In genomic region chr11:101230991-101231871, GRCm38 (mm10) we compare ENCODE assay signal across 9 mouse cellular contexts. TPM values are rescaled to one million over a fixed set of nuclear protein-coding genes. Genes with fewer than 3 reads are reported as not detected.
DNase-seq lines count a peak whose midpoint lies in the region; ATAC-seq and TF ChIP-seq lines count a peak whose summit lies in the region.
"Had no signal": no experiment of that assay in that cellular context is flagged by ENCODE, and none has a peak within 500 bp of the region (broad histone marks: within the 10 kb centered on the region; RNA-seq: fewer than 3 reads in every experiment).

No protein-coding gene starts in this region.

- DNase-seq in ES-E14 (ENCODE audit: low read depth, low spot score) = no peak
- DNase-seq in adrenal gland, postnatal 14 days = peak; percentile 71
- DNase-seq in gastrocnemius, adult 2 months = peak; percentile 86
- DNase-seq in hindbrain, embryonic 14.5 days (ENCODE audit: low spot score) = no peak
- DNase-seq in midbrain, postnatal 0 days (ENCODE audit: low spot score) = peak; percentile 28
- no peak for DNase-seq in right cerebral cortex, adult 18-20 months
- DNase-seq in frontal cortex, postnatal 36 days (ENCODE audit: low spot score in 2 of 2) = no peak

- peaks cover 15 to 30% of the 10 kb centered on the region in 2 experiments for H3K4me1 ChIP-seq in ES-E14 (ENCODE audit: control insufficient read depth in 2 of 2, insufficient read depth in 2 of 2, low read length in 2 of 2, poor library complexity in 1 of 2)
- H3K4me1 ChIP-seq in hindbrain, embryonic 14.5 days (replicated peaks; ENCODE audit: control insufficient read depth, insufficient read depth, low read length) = no peaks in the 10 kb centered on the region
- peaks cover 34% of the 10 kb centered on the region for H3K4me1 ChIP-seq in limb, embryonic 15.5 days
- no peaks in the 10 kb centered on the region for H3K4me1 ChIP-seq in midbrain, postnatal 0 days (ENCODE audit: insufficient read depth, low read length)

- in situ Hi-C loops in ES-E14 (cut with MboI; ENCODE audit: low sequenced_read_pairs in 2 of 2, unreplicated experiment in 2 of 2) = no loop called here

- H3K9ac ChIP-seq in ES-E14 (ENCODE audit: insufficient read depth, low read depth, low read length, poor library complexity, severe bottlenecking) = peak overlapping the region; percentile 40; the same call in 1 of the 2 replicates
- no peak overlapping the region for H3K9ac ChIP-seq in hindbrain, embryonic 14.5 days
- no peak overlapping the region for H3K9ac ChIP-seq in limb, embryonic 15.5 days
- no peak overlapping the region for H3K9ac ChIP-seq in midbrain, postnatal 0 days (replicated peaks; ENCODE audit: low read length, poor library complexity, severe bottlenecking)
- H3K9ac ChIP-seq: midbrain, embryonic 12.5 days had no signal

- whole genome bisulfite sequencing in hindbrain, embryonic 14.5 days = 17% methylated on average over 18 of the region's 18 CpGs
- 7% methylated on average over 18 of the region's 18 CpGs for WGBS in limb, embryonic 15.5 days
- 15% methylated on average over 18 of the region's 18 CpGs for WGBS in midbrain, postnatal 0 days

- 0 out of 4 replicates have a peak overlapping the region, but pooled peaks of 1 of the 2 experiments have one; percentile 23 for H3K4me3 ChIP-seq in ES-E14 (ENCODE audit: insufficient read depth in 1 of 2, low read depth in 1 of 2, low read length in 2 of 2, poor library complexity in 1 of 2, severe bottlenecking in 1 of 2)
- peak overlapping the region; percentile 67 for H3K4me3 ChIP-seq in gastrocnemius, adult 2 months
- H3K4me3 ChIP-seq in hindbrain, embryonic 14.5 days (replicated peaks; ENCODE audit: low read length) = 0 out of 2 replicates have a peak overlapping the region, but pooled peaks have one; percentile 1
- H3K4me3 ChIP-seq in limb, embryonic 15.5 days = peak overlapping the region; percentile 19
- H3K4me3 ChIP-seq in midbrain, postnatal 0 days (ENCODE audit: low read depth, low read length) = no peak overlapping the region
- H3K4me3 ChIP-seq: midbrain, embryonic 12.5 days had no signal

- no peaks in the 10 kb centered on the region for H3K27me3 ChIP-seq in hindbrain, embryonic 14.5 days (ENCODE audit: control insufficient read depth, insufficient read depth, low read length)
- H3K27me3 ChIP-seq in limb, embryonic 15.5 days = no peaks in the 10 kb centered on the region
- H3K27me3 ChIP-seq in midbrain, postnatal 0 days (ENCODE audit: insufficient read depth, low read length) = no peaks in the 10 kb centered on the region

- no peak; the same call in 1 of the 2 replicates for ATAC-seq in hindbrain, embryonic 14.5 days (ENCODE audit: low FRiP score)
- ATAC-seq in limb, embryonic 15.5 days (ENCODE audit: insufficient number of reproducible peaks, low FRiP score, low TSS enrichment, low read depth) = no peak
- ATAC-seq in midbrain, postnatal 0 days (ENCODE audit: low FRiP score) = no peak

- peak overlapping the region; percentile 28; the same call in 1 of the 2 replicates for H3K27ac ChIP-seq in ES-E14 (ENCODE audit: insufficient read depth, low read depth, low read length, poor library complexity, severe bottlenecking)
- peak overlapping the region; percentile 90 for H3K27ac ChIP-seq in gastrocnemius, adult 2 months
- peak overlapping the region; percentile 72 for H3K27ac ChIP-seq in hindbrain, embryonic 14.5 days
- H3K27ac ChIP-seq in limb, embryonic 15.5 days = peak overlapping the region; percentile 78
- H3K27ac ChIP-seq in midbrain, postnatal 0 days (ENCODE audit: low read depth, low read length) = 0 out of 2 replicates have a peak overlapping the region, but pooled peaks have one; percentile 32
- H3K27ac ChIP-seq: midbrain, embryonic 12.5 days had no signal

- peak overlapping the region; percentile 23 for H3K4me2 ChIP-seq in hindbrain, embryonic 14.5 days (replicated peaks)
- H3K4me2 ChIP-seq in limb, embryonic 15.5 days = peak overlapping the region; percentile 37
- peak overlapping the region; percentile 5; the same call in 1 of the 2 replicates for H3K4me2 ChIP-seq in midbrain, postnatal 0 days (ENCODE audit: low read depth, low read length, poor library complexity, severe bottlenecking)
- H3K4me2 ChIP-seq: midbrain, embryonic 12.5 days had no signal

- intact Hi-C loops in gastrocnemius, adult 2 months (cut with DNase I) = loop anchor here (1.0 kb wide), 1 partner anchor 15 kb away; the partner anchor contains the start of gene Ramp2

- no peaks in the 10 kb centered on the region for H3K36me3 ChIP-seq in ES-E14 (ENCODE audit: control insufficient read depth, insufficient read depth, low read length, poor library complexity, severe bottlenecking)
- H3K36me3 ChIP-seq in hindbrain, embryonic 14.5 days (replicated peaks; ENCODE audit: control insufficient read depth, insufficient read depth) = no peaks in the 10 kb centered on the region
- no peaks in the 10 kb centered on the region for H3K36me3 ChIP-seq in limb, embryonic 15.5 days
- no peaks in the 10 kb centered on the region for H3K36me3 ChIP-seq in midbrain, postnatal 0 days (ENCODE audit: insufficient read depth, low read length)
- H3K36me3 ChIP-seq: midbrain, embryonic 12.5 days had no signal

- no peak for TF ChIP-seq CTCF in gastrocnemius, adult 2 months (IDR thresholded peaks at IDR 0.05)
- TF ChIP-seq CTCF in midbrain, postnatal 0 days (IDR thresholded peaks at IDR 0.05) = no peak

- no peaks in the 10 kb centered on the region for H3K9me3 ChIP-seq in ES-E14 (ENCODE audit: control insufficient read depth, insufficient read depth, low read depth, low read length)
- H3K9me3 ChIP-seq in hindbrain, embryonic 14.5 days (ENCODE audit: control insufficient read depth, low read length) = no peaks in the 10 kb centered on the region
- H3K9me3 ChIP-seq in limb, embryonic 15.5 days = no peaks in the 10 kb centered on the region
- no peaks in the 10 kb centered on the region for H3K9me3 ChIP-seq in midbrain, postnatal 0 days (ENCODE audit: low read length)
- H3K9me3 ChIP-seq: midbrain, embryonic 12.5 days had no signal

TF ChIP-seq in ES-E14, 5 proteins besides CTCF, POLR2A, EP300 and RAD21:
- TF ChIP-seq MAFK (IDR thresholded peaks at IDR 0.05; ENCODE audit: insufficient read depth, low read depth, low read length) (no peak), ZNF384 (IDR thresholded peaks at IDR 0.05; ENCODE audit: low read depth, low read length) (no peak), CHD2 (IDR thresholded peaks at IDR 0.05; ENCODE audit: low read depth, low read length) (no peak), HCFC1 (IDR thresholded peaks at IDR 0.05; ENCODE audit: borderline replicate concordance, insufficient read depth, low read length) (no peak)

RNA-seq across cellular contexts. Expression of gene Ezh1, which starts 5.0 kb away (rescaled TPM):
- 18.3 and 18.9 TPM in 2 replicates for total RNA-seq in ES-E14 (2012; rRNA removed)
- 28.8 and 37.7 TPM in 2 replicates for total RNA-seq in adrenal gland, postnatal 14 days (2021)
- 10 to 100 TPM; 25.9 to 26.3 TPM for total RNA-seq in gastrocnemius, adult 2 months (2021)
- polyA plus RNA-seq in hindbrain, embryonic 14.5 days (2014; fragmentation: Nextera tagmentation; extraction: Ambion mirVana) = 26.9 and 37.2 TPM in 2 replicates
- 15.6 and 17.6 TPM in 2 replicates for polyA plus RNA-seq in limb, embryonic 15.5 days (2015; fragmentation: Nextera tagmentation; extraction: Ambion mirVana)
- total RNA-seq in midbrain, postnatal 0 days (2014; rRNA removed) = 26.5 and 40.0 TPM in 2 replicates
- 25.4 and 25.9 TPM in 2 replicates for polyA plus RNA-seq in midbrain, postnatal 0 days (2015; fragmentation: Nextera tagmentation; extraction: Ambion mirVana)

RNA-seq across cellular contexts. Expression of gene Ramp2, which starts 14.6 kb away (rescaled TPM):
- 4.0 and 5.6 TPM in 2 replicates for total RNA-seq in ES-E14 (2012; rRNA removed)
- total RNA-seq in adrenal gland, postnatal 14 days (2021) = 107 and 145 TPM in 2 replicates
- 10 to 100 TPM; 34.8 to 37.0 TPM for total RNA-seq in gastrocnemius, adult 2 months (2021)
- 102 and 117 TPM in 2 replicates for polyA plus RNA-seq in hindbrain, embryonic 14.5 days (2014; fragmentation: Nextera tagmentation; extraction: Ambion mirVana)
- 99.6 and 110 TPM in 2 replicates for polyA plus RNA-seq in limb, embryonic 15.5 days (2015; fragmentation: Nextera tagmentation; extraction: Ambion mirVana)
- total RNA-seq in midbrain, postnatal 0 days (2014; rRNA removed) = 55.0 and 67.5 TPM in 2 replicates
- 95.3 and 103 TPM in 2 replicates for polyA plus RNA-seq in midbrain, postnatal 0 days (2015; fragmentation: Nextera tagmentation; extraction: Ambion mirVana)

RNA-seq across cellular contexts. Expression of gene Vps25, which starts 22.3 kb away (rescaled TPM):
- 105 and 135 TPM in 2 replicates for total RNA-seq in ES-E14 (2012; rRNA removed)
- 116 and 120 TPM in 2 replicates for total RNA-seq in adrenal gland, postnatal 14 days (2021)
- total RNA-seq in gastrocnemius, adult 2 months (2021) = 10 to 100 TPM; 40.2 to 53.4 TPM
- polyA plus RNA-seq in hindbrain, embryonic 14.5 days (2014; fragmentation: Nextera tagmentation; extraction: Ambion mirVana) = 122 and 133 TPM in 2 replicates
- 112 and 120 TPM in 2 replicates for polyA plus RNA-seq in limb, embryonic 15.5 days (2015; fragmentation: Nextera tagmentation; extraction: Ambion mirVana)
- total RNA-seq in midbrain, postnatal 0 days (2014; rRNA removed) = 77.3 and 82.3 TPM in 2 replicates
- 130 and 144 TPM in 2 replicates for polyA plus RNA-seq in midbrain, postnatal 0 days (2015; fragmentation: Nextera tagmentation; extraction: Ambion mirVana)

RNA-seq across cellular contexts. Expression of gene Wnk4, which starts 29.1 kb away (rescaled TPM):
- 0.49 and 1.1 TPM in 2 replicates for total RNA-seq in ES-E14 (2012; rRNA removed)
- total RNA-seq in adrenal gland, postnatal 14 days (2021) = 3.4 and 3.6 TPM in 2 replicates
- under 1 TPM; 0.08 to 0.22 TPM for total RNA-seq in gastrocnemius, adult 2 months (2021)
- 5.3 and 6.0 TPM in 2 replicates for polyA plus RNA-seq in hindbrain, embryonic 14.5 days (2014; fragmentation: Nextera tagmentation; extraction: Ambion mirVana)
- 7.9 and 9.9 TPM in 2 replicates for polyA plus RNA-seq in limb, embryonic 15.5 days (2015; fragmentation: Nextera tagmentation; extraction: Ambion mirVana)
- 4.2 and 8.1 TPM in 2 replicates for total RNA-seq in midbrain, postnatal 0 days (2014; rRNA removed)
- 7.5 and 9.2 TPM in 2 replicates for polyA plus RNA-seq in midbrain, postnatal 0 days (2015; fragmentation: Nextera tagmentation; extraction: Ambion mirVana)

RNA-seq across cellular contexts. Expression of gene Cntd1, which starts 47.6 kb away (rescaled TPM):
- 2.1 and 2.4 TPM in 2 replicates for total RNA-seq in ES-E14 (2012; rRNA removed)
- 0.44 and 0.86 TPM in 2 replicates for total RNA-seq in adrenal gland, postnatal 14 days (2021)
- under 1 TPM; 0.20 to 0.36 TPM for total RNA-seq in gastrocnemius, adult 2 months (2021)
- 0.42 and 0.91 TPM in 2 replicates for polyA plus RNA-seq in hindbrain, embryonic 14.5 days (2014; fragmentation: Nextera tagmentation; extraction: Ambion mirVana)
- polyA plus RNA-seq in limb, embryonic 15.5 days (2015; fragmentation: Nextera tagmentation; extraction: Ambion mirVana) = 0.70 and 1.3 TPM in 2 replicates
- not detected in 2 replicates for total RNA-seq in midbrain, postnatal 0 days (2014; rRNA removed)
- polyA plus RNA-seq in midbrain, postnatal 0 days (2015; fragmentation: Nextera tagmentation; extraction: Ambion mirVana) = 0.25 and 0.42 TPM in 2 replicates

Comparison
In these comparisons a context has a peak if more than half of its experiments do, and no peak if none do; other contexts are left out.
1. DNase-seq: peak in adrenal gland, postnatal 14 days (single experiment), gastrocnemius, adult 2 months (single experiment) and midbrain, postnatal 0 days (single experiment); none in ES-E14 (single experiment), hindbrain, embryonic 14.5 days (single experiment), right cerebral cortex, adult 18-20 months (single experiment) and frontal cortex, postnatal 36 days (0 of 2).
2. H3K27ac ChIP-seq: peak in every context shown above with its lines; median percentile 90 in gastrocnemius, adult 2 months; 78 in limb, embryonic 15.5 days; 72 in hindbrain, embryonic 14.5 days; 32 in midbrain, postnatal 0 days; 28 in ES-E14.
3. Peak in every context shown above with its lines, with median percentiles within 50 percentile points of each other: H3K4me2 ChIP-seq.